Mouse (Mus musculus) layer of hippocampus, adult 11-12 months (tissue): ENCODE results near the gene Patl1.
"Not testable (repeated sequence)": the region's sequence is repeated elsewhere in the genome, so short reads cannot be mapped to it uniquely, and the experiment has no call there.

Source experiments
- DNase-seq: peaks from one replicate; pipeline ENCODE4 v3.0.0; 2022; ENCODE audit warnings: low spot score

Patl1 gene

GRCm38 (mm10) chr19:11966201-11966636, 54.0 kb downstream of the Patl1 start:
- peak; percentile 53 for DNase-seq

DNA sequence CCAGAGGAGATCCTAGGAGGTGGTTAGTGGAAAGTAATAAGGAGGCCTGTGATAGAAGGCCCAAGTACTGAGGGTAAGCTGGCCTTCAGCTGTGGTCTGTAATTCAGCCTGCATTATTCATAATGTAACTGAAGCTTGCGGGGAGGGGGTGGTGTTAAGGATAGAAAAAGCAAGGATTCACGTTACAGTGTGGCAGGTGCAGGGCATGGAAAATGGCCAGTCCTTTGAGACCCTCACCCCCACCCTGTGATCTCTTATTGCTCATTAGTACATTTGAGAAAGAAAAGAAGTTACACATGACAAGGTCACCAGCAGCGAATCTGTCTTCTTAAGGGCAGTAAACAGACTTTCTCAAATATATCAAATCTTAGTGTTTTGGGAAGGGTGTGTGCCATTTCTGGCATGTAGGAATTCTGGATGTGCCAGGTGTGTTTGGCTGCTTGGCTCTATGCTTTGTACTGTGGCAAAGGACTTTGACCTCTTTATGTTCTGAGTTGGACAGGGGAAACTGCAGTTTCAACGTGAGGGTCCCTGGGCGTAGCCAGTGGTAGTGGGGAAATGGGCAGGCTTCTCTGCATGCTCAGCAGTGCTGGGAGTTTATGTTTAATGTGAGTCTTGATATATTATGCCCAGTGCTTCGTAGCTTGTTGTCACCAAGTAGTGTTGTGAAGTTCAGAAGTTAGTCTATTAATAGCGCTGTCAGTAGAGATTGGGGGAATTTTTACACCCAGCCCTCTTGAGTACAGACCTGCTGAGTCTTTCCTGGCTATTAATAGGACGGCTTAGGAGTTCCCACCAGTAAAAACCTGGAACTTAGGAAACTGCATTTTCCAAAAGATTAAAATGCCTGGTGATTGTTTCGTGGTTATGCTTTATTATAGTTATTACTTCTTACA, 57.2 kb downstream of the Patl1 start:
- DNase-seq: no peak

DNA sequence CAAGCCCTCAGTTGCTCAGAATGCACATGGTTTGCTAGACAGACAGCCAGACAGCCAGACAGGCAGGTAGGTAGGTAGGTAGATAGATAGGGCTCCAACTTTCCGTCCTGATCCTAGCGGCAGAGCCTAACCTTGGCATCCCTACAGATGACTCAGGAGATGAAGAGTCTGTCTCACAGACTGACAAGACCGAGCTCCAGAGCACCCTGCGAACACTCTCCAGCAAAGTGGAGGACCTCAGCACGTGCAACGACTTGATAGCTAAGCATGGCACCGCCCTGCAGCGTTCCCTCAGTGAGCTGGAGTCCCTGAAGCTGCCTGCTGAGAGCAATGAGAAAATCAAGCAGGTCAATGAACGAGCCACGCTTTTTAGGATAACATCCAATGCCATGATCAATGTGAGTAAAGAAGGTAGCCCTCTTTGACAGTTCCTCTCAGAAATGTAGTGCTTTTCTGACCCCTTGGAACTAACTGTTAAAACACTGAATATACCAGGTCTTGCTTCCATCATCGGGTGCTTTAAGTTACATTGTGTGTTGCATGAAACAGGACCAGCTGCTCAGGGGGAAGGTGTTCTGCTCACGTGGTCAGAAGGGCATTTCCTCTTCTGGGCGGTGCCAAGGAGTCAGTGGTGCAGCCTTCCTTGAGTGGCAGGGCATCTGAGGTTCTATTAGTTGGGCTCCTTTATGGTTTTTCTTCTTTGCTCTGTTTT, 61.5 kb downstream of the Patl1 start:
- no peak for DNase-seq

GRCm38 (mm10) chr19:11974223-11974540, 62.0 kb downstream of the Patl1 start:
- no peak for DNase-seq

GRCm38 (mm10) chr19:11975683-11976082, 63.5 kb downstream of the Patl1 start:
- DNase-seq: no peak

GRCm38 (mm10) chr19:11977363-11977762, 65.2 kb downstream of the Patl1 start:
- DNase-seq: no peak

DNA sequence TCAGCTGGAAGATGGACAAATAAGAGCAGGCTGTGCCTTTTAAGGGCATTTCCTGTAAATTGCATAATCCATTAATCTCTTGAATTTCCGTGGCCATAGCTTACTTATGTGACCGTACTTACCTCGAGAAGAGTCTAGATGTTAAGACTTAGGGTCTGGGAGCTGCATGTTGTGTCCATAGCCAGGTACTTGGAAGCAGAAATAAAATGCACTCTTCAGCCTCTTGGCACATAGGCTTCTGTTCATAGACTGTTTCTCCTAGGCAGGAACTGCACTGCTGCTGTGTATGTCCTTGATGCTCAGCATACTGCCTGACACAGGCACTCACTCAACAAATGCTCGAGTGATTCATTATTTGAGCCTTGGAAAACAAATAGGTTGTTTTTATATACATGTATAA, 68.3 kb downstream of the Patl1 start:
- no peak for DNase-seq

DNA sequence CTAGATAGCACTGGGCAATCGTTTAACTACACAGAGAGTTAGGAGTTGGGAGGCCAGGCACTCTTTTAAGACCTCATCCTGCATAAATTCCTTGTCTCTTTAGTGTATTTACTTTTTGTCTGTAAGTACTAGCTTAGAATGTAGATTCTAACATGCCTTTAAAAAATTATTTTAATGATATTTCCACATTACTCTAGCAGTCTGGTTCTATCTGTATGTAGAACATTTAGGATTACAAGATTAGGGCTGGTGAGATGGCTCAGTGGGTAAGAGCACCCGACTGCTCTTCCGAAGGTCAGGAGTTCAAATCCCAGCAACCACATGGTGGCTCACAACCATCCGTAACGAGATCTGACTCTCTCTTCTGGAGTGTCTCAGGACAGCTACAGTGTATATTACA, 72.4 kb downstream of the Patl1 start:
- not testable (repeated sequence) for DNase-seq

GRCm38 (mm10) chr19:11987841-11988240, 75.6 kb downstream of the Patl1 start:
- DNase-seq: no peak

DNA sequence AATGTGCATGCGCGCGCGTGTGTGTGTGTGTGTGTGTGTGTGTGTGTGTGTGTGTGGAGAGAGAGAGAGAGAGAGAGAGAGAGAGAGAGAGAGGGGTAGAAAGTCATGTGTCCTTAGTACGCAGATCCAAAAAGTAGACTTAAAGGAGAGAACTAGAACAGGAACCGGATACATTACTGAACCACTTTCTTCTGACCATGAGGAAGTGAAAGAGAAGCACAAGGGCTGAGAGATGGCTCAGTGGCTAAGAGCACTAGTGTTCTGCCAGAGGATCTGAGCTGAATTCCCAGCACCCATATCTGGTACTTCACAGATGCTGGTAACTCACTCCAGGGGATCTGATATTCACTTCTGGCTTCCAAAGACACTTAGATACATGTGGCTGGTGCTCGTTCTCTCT, 77.1 kb downstream of the Patl1 start:
- no peak for DNase-seq

DNA sequence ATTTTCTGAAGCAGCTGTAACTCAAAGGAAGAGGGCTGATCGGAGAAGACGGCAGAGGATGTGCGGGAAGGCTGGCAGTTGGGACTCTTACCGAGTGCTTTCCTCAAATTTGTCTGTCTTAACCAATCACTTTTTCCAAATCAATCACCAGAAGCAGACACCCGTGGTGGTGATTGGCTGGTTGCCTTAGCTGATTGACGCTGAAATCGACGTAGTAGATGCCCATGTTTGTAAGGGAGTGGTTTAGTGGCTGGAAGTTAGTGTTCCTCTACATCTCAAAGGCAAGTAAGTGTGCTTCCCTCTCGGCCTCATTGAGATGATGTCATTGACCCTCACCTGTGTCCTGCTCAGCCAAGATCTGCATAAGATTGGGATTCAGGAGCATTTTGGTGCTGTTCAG, 79.8 kb downstream of the Patl1 start:
- no peak for DNase-seq

DNA sequence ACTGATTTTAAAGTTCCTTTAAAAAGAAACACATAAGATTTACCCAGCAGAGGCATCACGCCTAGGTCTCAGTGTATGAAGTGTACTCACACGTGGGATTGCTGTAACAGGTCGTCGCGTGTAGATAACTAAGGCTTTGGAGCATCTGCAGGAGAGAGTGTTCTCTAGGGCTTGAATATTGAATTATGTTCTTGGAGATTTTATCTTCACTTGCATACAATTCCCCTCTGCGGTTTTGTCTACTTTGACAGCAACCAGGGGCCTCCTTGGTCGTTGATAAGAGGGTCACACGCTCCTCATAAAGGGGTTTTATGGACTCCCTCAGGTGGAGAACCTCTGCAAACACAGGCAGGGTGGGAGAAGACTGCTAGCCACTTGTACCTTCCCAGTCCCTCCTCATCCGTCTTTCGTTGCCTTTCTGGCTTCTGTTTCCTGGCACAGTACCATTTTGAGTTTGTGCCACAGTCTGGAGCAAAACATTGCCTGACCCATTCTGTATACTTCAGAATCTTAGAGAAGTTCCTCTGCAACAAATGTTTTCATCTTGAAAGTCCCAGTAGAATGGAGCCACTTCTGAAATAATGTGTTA, 80.3 kb downstream of the Patl1 start:
- DNase-seq: no peak
